Mouse (Mus musculus): ENCODE measurements around the gene Tkt.

Tkt gene

GRCm38 (mm10) chr14:30553185-30553584 lies 5.0 kb downstream of the Tkt start:
- WGBS, result 73% methylated on average over 4 of the region's 4 CpGs

GRCm38 (mm10) chr14:30556651-30557050 lies 8.5 kb downstream of the Tkt start:
- WGBS, result 66% methylated on average over 2 of the region's 2 CpGs

GRCm38 (mm10) chr14:30557730-30558129 lies 9.6 kb downstream of the Tkt start:
- WGBS, result 67% methylated on average over 9 of the region's 9 CpGs

- 72% methylated on average over 17 of the region's 17 CpGs for WGBS
Observed at GRCm38 (mm10) chr14:30559321-30559850, 11.2 kb downstream of the Tkt start.

- 84% methylated on average over 13 of the region's 13 CpGs for whole genome bisulfite sequencing
Observed at GRCm38 (mm10) chr14:30560803-30561389, 12.7 kb downstream of the Tkt start.

- WGBS, result 55% methylated on average over 14 of the region's 14 CpGs
Observed at GRCm38 (mm10) chr14:30561470-30562187, 13.5 kb downstream of the Tkt start.

- 43% methylated on average over 2 of the region's 2 CpGs for WGBS
Observed at GRCm38 (mm10) chr14:30564451-30564850, 16.3 kb downstream of the Tkt start.

- WGBS, result 82% methylated on average over 6 of the region's 6 CpGs
Observed at GRCm38 (mm10) chr14:30566317-30566716, 18.2 kb downstream of the Tkt start.

GRCm38 (mm10) chr14:30568016-30568415 lies 19.9 kb downstream of the Tkt start:
- WGBS, result 85% methylated on average over 9 of the region's 9 CpGs

GRCm38 (mm10) chr14:30570303-30570702 lies 22.1 kb downstream of the Tkt start:
- 65% methylated on average over 9 of the region's 9 CpGs for WGBS

- WGBS, result 89% methylated on average over 10 of the region's 10 CpGs
Observed at GRCm38 (mm10) chr14:30572253-30572652, 24.1 kb downstream of the Tkt start.

GRCm38 (mm10) chr14:30573235-30573634 lies 25.1 kb downstream of the Tkt start:
- WGBS, result 42% methylated on average over 8 of the region's 8 CpGs

GRCm38 (mm10) chr14:30573983-30574584 lies 25.9 kb downstream of the Tkt start:
- WGBS, result 53% methylated on average over 6 of the region's 6 CpGs

GRCm38 (mm10) chr14:30575791-30576190 lies 27.6 kb downstream of the Tkt start:
- 77% methylated on average over 7 of the region's 7 CpGs for WGBS

GRCm38 (mm10) chr14:30576260-30576659 lies 28.1 kb downstream of the Tkt start:
- WGBS, result 85% methylated on average over 5 of the region's 5 CpGs

GRCm38 (mm10) chr14:30577303-30578062 lies 29.3 kb downstream of the Tkt start:
- 61% methylated on average over 10 of the region's 12 CpGs for WGBS

- WGBS, result 81% methylated on average over 5 of the region's 5 CpGs
Observed at GRCm38 (mm10) chr14:30579180-30579579, 31.0 kb downstream of the Tkt start.

- 61% methylated on average over 5 of the region's 5 CpGs for WGBS
Observed at GRCm38 (mm10) chr14:30579882-30580281, 31.7 kb downstream of the Tkt start.

GRCm38 (mm10) chr14:30581238-30581637 lies 33.1 kb downstream of the Tkt start:
- 83% methylated on average over 1 of the region's 1 CpGs for WGBS

GRCm38 (mm10) chr14:30584077-30584476 lies 35.9 kb downstream of the Tkt start:
- WGBS, result 61% methylated on average over 2 of the region's 2 CpGs

GRCm38 (mm10) chr14:30584497-30585251 lies 36.5 kb downstream of the Tkt start:
- 69% methylated on average over 19 of the region's 19 CpGs for WGBS

Data from cerebral cortex, adult 2 months (tissue).